ENCODE assay signal across 8 mouse cellular contexts in genomic region chr5:115214864-115215263, GRCm38 (mm10). TPM values are rescaled to one million over a fixed set of nuclear protein-coding genes. Genes with fewer than 3 reads are reported as not detected.
DNase-seq lines count a peak whose midpoint lies in the region; ATAC-seq lines count a peak whose summit lies in the region.

No protein-coding gene starts in this region.

- H3K36me3 ChIP-seq in limb, embryonic 15.5 days: no peaks in the 10 kb centered on the region
- no peaks in the 10 kb centered on the region for H3K36me3 ChIP-seq in stomach, embryonic 15.5 days

- WGBS in limb, embryonic 15.5 days: under 1% methylated on average over 17 of the region's 17 CpGs
- WGBS in stomach, embryonic 15.5 days: 2% methylated on average over 17 of the region's 17 CpGs

- peak overlapping the region; percentile 63 for H3K4me2 ChIP-seq in limb, embryonic 15.5 days
- H3K4me2 ChIP-seq in stomach, embryonic 15.5 days: peak overlapping the region; percentile 70

- peaks cover 5% of the 10 kb centered on the region; the same call in 1 of the 2 replicates for H3K27me3 ChIP-seq in limb, embryonic 15.5 days
- no peaks in the 10 kb centered on the region for H3K27me3 ChIP-seq in stomach, embryonic 15.5 days (replicated peaks)

- peaks cover 7% of the 10 kb centered on the region; the same call in 1 of the 2 replicates for H3K4me1 ChIP-seq in limb, embryonic 15.5 days
- no peaks in the 10 kb centered on the region for H3K4me1 ChIP-seq in stomach, embryonic 15.5 days

- peak overlapping the region; percentile 24; the same call in 1 of the 2 replicates for H3K9ac ChIP-seq in limb, embryonic 15.5 days
- H3K9ac ChIP-seq in stomach, embryonic 15.5 days: no peak overlapping the region

- H3K27ac ChIP-seq in limb, embryonic 15.5 days: no peak overlapping the region
- H3K27ac ChIP-seq in stomach, embryonic 15.5 days: no peak overlapping the region

- DNase-seq in frontal cortex, postnatal 14 days (ENCODE audit: low spot score in 2 of 2): no peak
- DNase-seq in thymus, postnatal 4 days: peak; percentile 45
- no peak for DNase-seq in thymus, postnatal 25 days
- DNase-seq in heart, postnatal 10 days: peak; percentile 23 to 47
- no peak for DNase-seq in adrenal gland, postnatal 4 days (ENCODE audit: low spot score in 2 of 2)

- H3K9me3 ChIP-seq in limb, embryonic 15.5 days: no peaks in the 10 kb centered on the region
- H3K9me3 ChIP-seq in stomach, embryonic 15.5 days: no peaks in the 10 kb centered on the region

- ATAC-seq in frontal cortex, adult (ENCODE audit: low TSS enrichment): peak; percentile 46; the same call in 1 of the 2 replicates
- ATAC-seq in limb, embryonic 15.5 days (ENCODE audit: insufficient number of reproducible peaks, low FRiP score, low TSS enrichment, low read depth): no peak
- ATAC-seq in stomach, embryonic 15.5 days (ENCODE audit: insufficient read depth, low FRiP score, low read depth): no peak

- intact Hi-C loops in heart, postnatal 10 days (cut with DNase I): no loop called here

- peak overlapping the region; percentile 43 for H3K4me3 ChIP-seq in limb, embryonic 15.5 days
- peak overlapping the region; percentile 43 for H3K4me3 ChIP-seq in stomach, embryonic 15.5 days (replicated peaks)

RNA-seq across cellular contexts. Expression of gene Cabp1, which starts 20.7 kb away (rescaled TPM):
- total RNA-seq in heart, postnatal 10 days (2021): 1 to 10 TPM; 6.4 to 6.6 TPM
- 1.2 and 1.3 TPM in 2 replicates for polyA plus RNA-seq in limb, embryonic 15.5 days (2015; fragmentation: Nextera tagmentation; extraction: Ambion mirVana)
- polyA plus RNA-seq in stomach, embryonic 15.5 days (2015; fragmentation: Nextera tagmentation; extraction: Ambion mirVana): 1.5 and 1.6 TPM in 2 replicates
- total RNA-seq in adrenal gland, postnatal 4 days (2021): 1 to 10 TPM; 4.5 to 5.0 TPM

RNA-seq across cellular contexts. Expression of gene Pop5, which starts 20.8 kb away (rescaled TPM):
- total RNA-seq in heart, postnatal 10 days (2021): 10 to 100 TPM; 28.9 to 30.8 TPM
- polyA plus RNA-seq in limb, embryonic 15.5 days (2015; fragmentation: Nextera tagmentation; extraction: Ambion mirVana): 96.2 and 97.1 TPM in 2 replicates
- polyA plus RNA-seq in stomach, embryonic 15.5 days (2015; fragmentation: Nextera tagmentation; extraction: Ambion mirVana): 106 and 116 TPM in 2 replicates
- 10 to 100 TPM; 45.9 to 46.8 TPM for total RNA-seq in adrenal gland, postnatal 4 days (2021)

RNA-seq across cellular contexts. Expression of gene Mlec, which starts 56.9 kb away (rescaled TPM):
- 10 to 100 TPM; 72.9 to 85.0 TPM for total RNA-seq in heart, postnatal 10 days (2021)
- 89.3 and 97.9 TPM in 2 replicates for polyA plus RNA-seq in limb, embryonic 15.5 days (2015; fragmentation: Nextera tagmentation; extraction: Ambion mirVana)
- polyA plus RNA-seq in stomach, embryonic 15.5 days (2015; fragmentation: Nextera tagmentation; extraction: Ambion mirVana): 89.3 and 101 TPM in 2 replicates
- 100 to 1,000 TPM; 208 to 242 TPM for total RNA-seq in adrenal gland, postnatal 4 days (2021)

RNA-seq across cellular contexts. Expression of gene Rnf10, which starts 57.8 kb away (rescaled TPM):
- 100 to 1,000 TPM; 296 to 317 TPM for total RNA-seq in heart, postnatal 10 days (2021)
- polyA plus RNA-seq in limb, embryonic 15.5 days (2015; fragmentation: Nextera tagmentation; extraction: Ambion mirVana): 108 and 135 TPM in 2 replicates
- 138 and 139 TPM in 2 replicates for polyA plus RNA-seq in stomach, embryonic 15.5 days (2015; fragmentation: Nextera tagmentation; extraction: Ambion mirVana)
- total RNA-seq in adrenal gland, postnatal 4 days (2021): 100 to 1,000 TPM; 214 to 224 TPM

Comparison
In these comparisons a context has a peak if more than half of its experiments do, and no peak if none do; other contexts are left out.
1. DNase-seq: peak in thymus, postnatal 4 days (single experiment) and heart, postnatal 10 days (2 of 2); none in frontal cortex, postnatal 14 days (0 of 2), thymus, postnatal 25 days (single experiment) and adrenal gland, postnatal 4 days (0 of 2).